Mouse (Mus musculus): ENCODE results near the gene Eif4g3.
"Not testable (repeated sequence)": the region's sequence is repeated elsewhere in the genome, so short reads cannot be mapped to it uniquely, and the experiment has no call there.

Gene Eif4g3

DNA sequence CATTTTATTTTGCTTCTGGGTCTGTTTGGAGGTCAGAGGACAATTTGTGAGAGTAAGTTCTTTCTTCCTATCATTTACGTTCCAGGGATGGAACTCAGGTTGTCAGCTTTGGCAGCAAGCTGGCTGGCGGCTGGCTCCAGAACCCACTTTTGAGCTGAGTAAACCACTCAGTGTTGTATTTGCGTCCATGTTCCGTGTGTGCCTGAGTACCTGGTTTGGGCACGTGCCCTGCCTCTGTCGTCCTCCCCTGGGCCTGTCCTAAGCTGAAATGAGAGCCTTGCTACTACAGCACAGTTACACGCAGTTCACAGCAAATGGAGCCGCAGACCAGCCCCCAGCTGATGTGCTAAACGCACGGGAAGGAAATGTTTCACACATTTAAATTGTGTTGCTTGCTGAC is 39.0 kb downstream of the Eif4g3 start:
- DNase-seq: no peak

- DNase-seq: no peak
Measured at GRCm38 (mm10) chr4:138033871-138034270, 41.0 kb downstream of the Eif4g3 start.

DNA sequence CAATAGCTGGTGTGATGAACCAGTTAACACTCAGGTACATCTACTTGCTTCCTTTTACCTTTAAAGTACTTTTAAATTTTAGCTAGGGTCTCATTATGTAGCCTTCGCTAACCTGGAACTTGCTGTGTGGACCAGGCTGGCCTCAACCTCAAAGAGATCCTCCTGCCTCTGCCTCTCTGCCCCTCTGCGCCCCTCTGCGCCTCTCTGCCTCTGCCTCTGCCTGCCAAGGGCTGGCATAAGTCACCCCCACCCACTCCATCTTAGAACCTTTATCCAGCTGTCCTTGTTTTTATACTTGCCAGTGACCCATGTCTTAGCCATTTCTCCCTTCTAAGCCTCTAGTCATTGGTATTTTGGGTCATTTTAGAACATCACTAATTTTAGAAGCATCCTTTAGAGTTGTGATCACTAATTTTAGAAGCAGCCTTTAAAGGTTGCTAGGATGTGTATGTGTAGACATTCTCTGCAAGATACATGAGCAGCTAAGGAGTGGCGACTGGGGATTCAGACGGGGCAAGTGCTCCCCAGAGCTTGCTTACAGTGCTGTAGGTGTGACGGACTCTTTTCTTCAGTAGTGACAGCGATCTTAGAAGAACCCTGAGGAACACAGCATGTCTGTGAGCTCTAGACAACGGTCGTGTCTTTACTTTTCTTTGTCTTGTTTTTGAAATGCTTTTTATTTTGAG is 42.8 kb downstream of the Eif4g3 start:
- no peak for DNase-seq

DNA sequence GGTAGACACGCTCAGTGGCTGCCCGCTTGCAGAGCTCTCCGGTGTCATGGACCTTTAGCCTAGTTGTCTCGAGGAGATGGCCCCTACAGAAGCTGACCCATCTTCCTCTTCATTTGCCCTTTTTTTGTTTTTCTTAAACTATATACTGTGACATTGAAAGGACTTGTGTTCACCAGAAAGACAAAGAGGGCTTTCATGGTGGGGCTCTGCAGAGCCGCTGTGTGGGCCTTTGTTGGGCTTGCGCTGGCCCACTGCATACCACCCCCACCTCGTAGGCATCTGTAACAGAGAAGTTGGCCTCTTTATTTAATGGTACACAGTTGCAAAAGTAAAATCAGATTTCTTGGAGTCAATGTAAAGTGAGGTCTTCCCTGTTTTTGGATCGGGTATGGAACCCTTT is 44.3 kb downstream of the Eif4g3 start:
- no peak for DNase-seq

- DNase-seq: no peak
Measured at GRCm38 (mm10) chr4:138037896-138038295, 45.1 kb downstream of the Eif4g3 start.

- DNase-seq: no peak
Measured at GRCm38 (mm10) chr4:138038365-138039274, 45.8 kb downstream of the Eif4g3 start.

- no peak for DNase-seq
Measured at GRCm38 (mm10) chr4:138039275-138039651, 46.4 kb downstream of the Eif4g3 start.

- DNase-seq: no peak
Measured at GRCm38 (mm10) chr4:138040589-138040988, 47.8 kb downstream of the Eif4g3 start.

DNA sequence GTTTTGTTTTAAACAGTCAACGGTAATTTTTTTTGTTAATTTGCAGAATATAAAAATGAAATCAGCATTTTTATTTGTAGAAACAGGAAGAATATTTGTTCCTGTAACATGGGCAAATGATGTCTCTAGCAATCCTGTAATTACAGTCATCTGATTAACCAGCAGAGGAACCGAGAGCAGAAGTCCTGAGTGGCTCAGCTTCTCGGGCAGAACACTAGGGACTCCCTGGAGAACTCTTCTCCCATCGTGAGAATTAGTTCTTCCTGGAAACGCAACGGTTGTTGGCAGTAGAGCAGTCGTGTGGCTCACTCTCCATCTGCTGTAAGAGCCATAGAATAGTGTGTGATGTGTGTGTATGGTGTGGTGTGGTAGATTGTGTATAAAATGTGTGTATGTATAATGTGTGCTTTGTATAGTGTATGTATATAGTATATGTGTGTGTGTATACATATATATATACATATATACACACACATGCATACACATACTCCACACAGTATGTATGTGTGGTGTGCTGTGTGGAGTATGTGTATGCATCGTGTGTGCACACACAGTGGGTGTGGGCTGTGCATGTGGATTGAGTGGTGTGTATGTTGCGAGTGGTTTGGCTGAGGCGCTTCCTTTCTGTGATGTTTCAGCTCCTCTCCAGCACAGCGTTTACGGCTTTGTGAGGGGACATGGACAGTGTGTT is 48.9 kb downstream of the Eif4g3 start:
- DNase-seq: no peak

GRCm38 (mm10) chr4:138042257-138042589 is 49.4 kb downstream of the Eif4g3 start:
- DNase-seq: no peak

DNA sequence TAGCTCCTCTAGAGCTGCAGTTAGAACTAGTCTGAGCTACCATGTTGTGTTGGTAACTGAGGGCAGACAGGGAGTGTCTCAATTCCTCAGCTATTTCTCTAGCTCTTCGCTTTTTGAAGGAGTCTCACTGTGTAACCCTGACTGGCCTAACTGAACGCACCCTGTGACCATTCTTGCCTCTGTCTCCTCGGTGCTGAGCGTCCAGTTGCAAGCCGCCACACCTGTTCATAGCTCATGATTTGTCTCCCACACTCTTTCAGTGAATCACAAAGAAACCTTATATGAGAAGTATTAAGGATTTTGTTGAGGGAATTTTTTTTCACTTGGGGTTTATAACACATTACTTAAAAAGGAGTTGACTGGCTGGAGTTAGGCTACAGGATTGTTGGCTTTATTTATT is 49.8 kb downstream of the Eif4g3 start:
- DNase-seq: no peak

DNA sequence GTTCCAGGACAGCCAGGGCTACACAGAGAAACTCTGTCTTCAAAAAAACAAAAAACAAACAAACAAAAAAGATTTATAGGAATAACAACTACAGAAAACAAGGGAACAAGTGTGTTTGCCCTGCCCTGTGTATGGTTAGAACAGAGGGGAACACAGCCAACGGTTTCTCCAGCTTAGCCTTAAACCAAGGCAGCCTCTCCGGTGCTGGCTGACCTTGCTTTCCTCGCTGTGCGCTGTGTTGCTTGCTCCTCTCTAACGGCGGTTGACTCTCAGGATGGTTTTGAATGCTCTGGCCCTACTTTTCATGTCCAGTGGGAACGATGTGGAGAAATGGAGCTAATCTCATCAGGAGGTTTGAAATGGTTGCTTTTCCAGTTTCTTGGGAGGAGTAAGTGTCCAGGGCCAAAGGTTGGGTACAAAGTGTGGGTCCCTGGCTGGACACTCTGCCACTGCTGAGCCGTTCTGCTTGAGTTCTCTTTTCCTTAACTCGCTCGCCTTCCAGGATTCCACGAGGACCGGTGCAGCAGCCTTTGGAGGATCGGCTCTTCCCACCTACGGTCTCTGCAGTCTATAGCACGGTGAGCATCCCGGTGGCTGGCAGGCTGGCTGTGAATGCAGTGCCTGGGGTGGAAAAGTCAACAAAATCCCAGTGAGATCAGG is 52.1 kb downstream of the Eif4g3 start:
- DNase-seq: no peak

GRCm38 (mm10) chr4:138045809-138046208 is 53.0 kb downstream of the Eif4g3 start:
- peak; percentile 11 for DNase-seq

GRCm38 (mm10) chr4:138046371-138046770 is 53.5 kb downstream of the Eif4g3 start:
- no peak for DNase-seq

GRCm38 (mm10) chr4:138049547-138049946 is 56.7 kb downstream of the Eif4g3 start:
- no peak for DNase-seq

DNA sequence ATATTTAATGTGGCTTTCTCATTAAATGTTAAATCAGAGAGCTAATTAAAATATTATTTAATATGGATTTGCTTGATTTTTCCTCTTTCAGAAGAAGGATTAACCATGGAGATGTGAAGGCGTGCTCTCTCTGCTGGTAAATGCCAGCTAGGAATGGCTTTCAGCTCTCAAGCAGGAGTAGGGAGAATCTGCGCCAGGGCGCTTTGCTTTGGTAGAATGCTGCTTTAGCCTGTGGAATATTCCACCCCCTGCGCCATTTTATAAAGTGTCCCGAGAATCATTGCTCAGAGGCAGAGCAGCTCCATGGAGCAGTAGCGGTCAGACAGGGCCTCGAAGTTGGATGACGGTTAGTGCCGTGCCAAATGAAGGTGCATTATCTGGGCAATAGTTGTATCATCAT is 58.7 kb downstream of the Eif4g3 start:
- DNase-seq: no peak

- DNase-seq: no peak
Measured at GRCm38 (mm10) chr4:138056658-138057057, 63.8 kb downstream of the Eif4g3 start.

GRCm38 (mm10) chr4:138057196-138057754 is 64.5 kb downstream of the Eif4g3 start:
- not testable (repeated sequence) for DNase-seq

DNA sequence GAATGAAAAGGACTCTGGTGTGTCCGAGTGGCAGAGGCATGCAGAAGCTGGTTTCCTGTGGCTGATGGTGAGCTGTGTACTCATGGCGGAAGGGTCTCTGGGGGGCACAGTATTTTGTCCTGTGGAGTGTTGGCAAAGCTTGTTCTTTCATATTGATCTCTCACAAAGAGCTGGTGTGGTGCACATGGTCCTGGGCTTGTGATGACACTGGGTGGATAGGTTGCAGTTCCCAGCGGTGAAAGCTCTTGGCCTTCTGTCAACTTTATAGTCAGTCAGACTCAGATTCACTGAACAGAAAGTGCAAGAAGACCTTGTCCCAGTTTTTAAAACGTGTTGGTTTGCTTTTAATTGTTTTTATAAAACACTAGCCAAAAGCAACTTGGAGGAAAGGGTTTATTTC is 68.3 kb downstream of the Eif4g3 start:
- no peak for DNase-seq

- no peak for DNase-seq
Measured at GRCm38 (mm10) chr4:138063372-138064265, 70.8 kb downstream of the Eif4g3 start.

DNA sequence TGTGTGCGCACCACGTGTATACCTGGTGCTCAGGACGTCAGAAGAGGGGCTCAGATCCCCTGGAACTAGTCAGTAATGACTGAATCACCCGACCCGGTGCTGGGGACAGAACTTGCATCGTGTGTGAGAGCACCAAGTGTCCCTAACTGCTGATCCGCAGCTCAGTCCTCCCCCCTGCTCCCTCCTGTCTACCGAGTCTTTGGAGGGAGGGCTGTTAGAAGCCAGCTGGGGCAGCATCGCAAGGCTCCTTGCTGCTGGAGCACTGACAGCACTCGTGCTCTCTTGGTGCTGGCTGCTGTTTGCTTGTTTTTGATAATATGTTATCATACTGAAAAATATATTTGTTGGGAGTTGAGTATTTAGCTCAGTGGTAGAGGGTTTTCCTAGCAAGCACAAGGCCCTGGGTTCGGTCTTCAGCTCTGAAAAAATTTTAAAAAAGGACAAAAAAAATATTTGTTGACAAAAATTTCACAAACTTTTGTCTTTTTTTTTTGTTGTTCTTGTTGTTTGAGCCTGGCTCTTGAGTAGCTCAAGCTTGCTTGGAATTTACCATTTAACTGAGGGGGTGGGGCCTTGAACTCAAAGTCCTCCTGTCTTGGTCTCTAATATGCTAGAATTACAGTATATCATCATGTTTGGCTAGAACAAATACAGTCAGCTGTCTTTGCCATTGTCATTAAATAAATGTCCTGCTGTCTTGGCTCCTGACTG is 72.2 kb downstream of the Eif4g3 start:
- no peak for DNase-seq

Data from thymus, postnatal 14 days (tissue).